Mouse (Mus musculus) brown adipose tissue, adult 24 weeks (tissue): ENCODE data around the gene Fbxl17. TPM values are rescaled to one million over a fixed set of nuclear protein-coding genes. Genes with fewer than 3 reads are reported as not detected.

Source experiments
- H3K27ac ChIP-seq: fragments of 200-500 bp; replicated peaks from 2 replicates; pipeline ENCODE4 v1.5.1; 2012; ENCODE audit warnings: low read depth, mild to moderate bottlenecking, low read length
- H3K4me1 ChIP-seq: fragments of 200-500 bp; 2 replicates; pipeline ENCODE4 v1.6.1; 2012; ENCODE audit warnings: low read length, mixed read lengths; ENCODE audit not compliant: control insufficient read depth, insufficient read depth, insufficient read length
- H3K4me3 ChIP-seq: fragments of 200-500 bp; 2 replicates; pipeline ENCODE4 v1.5.1; 2012; ENCODE audit warnings: low read depth, mild to moderate bottlenecking, low read length, moderate library complexity; ENCODE audit not compliant: insufficient read depth
- polyA plus RNA-seq: library from polyadenylated mRNA; stranded (reverse); fragments of >200 nt; gene quantifications from 2 replicates; pipeline ENCODE4 v1.2.4, GENCODE M21; 2012; ENCODE audit not compliant: missing spikeins, insufficient read depth, insufficient read length

Gene Fbxl17
- polyA plus RNA-seq, 1 experiment: 9.7 TPM

- Histone ChIP-seq H3K4me3 (no peak overlapping the region), H3K27ac (no peak overlapping the region; the same call in 1 of the 2 replicates)
Observed at GRCm38 (mm10) chr17:63402741-63403681, 96.8 kb downstream of the Fbxl17 start.

GRCm38 (mm10) chr17:63402170-63402569, 97.6 kb downstream of the Fbxl17 start:
- Histone ChIP-seq H3K4me1 (peaks cover 25% of the 10 kb centered on the region), H3K27ac (no peak overlapping the region), H3K4me3 (no peak overlapping the region)

More at GRCm38 (mm10) chr17:63402741-63403681, 96.8 kb downstream of the Fbxl17 start:
- peaks cover 25% of the 10 kb centered on the region for H3K4me1 ChIP-seq

GRCm38 (mm10) chr17:63400640-63401039, 99.2 kb downstream of the Fbxl17 start:
- Histone ChIP-seq H3K27ac (no peak overlapping the region), H3K4me3 (no peak overlapping the region)

GRCm38 (mm10) chr17:63399816-63400215, 100.0 kb downstream of the Fbxl17 start:
- no peak overlapping the region for H3K4me3 ChIP-seq
- peaks cover 17% of the 10 kb centered on the region for H3K4me1 ChIP-seq
- no peak overlapping the region for H3K27ac ChIP-seq

More at GRCm38 (mm10) chr17:63400640-63401039, 99.2 kb downstream of the Fbxl17 start:
- H3K4me1 ChIP-seq: peaks cover 21% of the 10 kb centered on the region

GRCm38 (mm10) chr17:63391506-63391905, 108.3 kb downstream of the Fbxl17 start:
- no peak overlapping the region for H3K4me3 ChIP-seq
- H3K4me1 ChIP-seq: peaks cover 4% of the 10 kb centered on the region; the same call in 1 of the 2 replicates
- no peak overlapping the region for H3K27ac ChIP-seq

GRCm38 (mm10) chr17:63390951-63391350, 108.9 kb downstream of the Fbxl17 start:
- no peak overlapping the region for H3K27ac ChIP-seq
- no peak overlapping the region for H3K4me3 ChIP-seq
- H3K4me1 ChIP-seq: peaks cover 4% of the 10 kb centered on the region; the same call in 1 of the 2 replicates

- Histone ChIP-seq H3K4me1 (peaks cover 10% of the 10 kb centered on the region), H3K27ac (no peak overlapping the region), H3K4me3 (no peak overlapping the region)
Observed at GRCm38 (mm10) chr17:63370977-63371376, 128.8 kb downstream of the Fbxl17 start.

GRCm38 (mm10) chr17:63369631-63370310, 130.0 kb downstream of the Fbxl17 start:
- H3K27ac ChIP-seq: no peak overlapping the region; the same call in 1 of the 2 replicates
- no peak overlapping the region for H3K4me3 ChIP-seq

DNA sequence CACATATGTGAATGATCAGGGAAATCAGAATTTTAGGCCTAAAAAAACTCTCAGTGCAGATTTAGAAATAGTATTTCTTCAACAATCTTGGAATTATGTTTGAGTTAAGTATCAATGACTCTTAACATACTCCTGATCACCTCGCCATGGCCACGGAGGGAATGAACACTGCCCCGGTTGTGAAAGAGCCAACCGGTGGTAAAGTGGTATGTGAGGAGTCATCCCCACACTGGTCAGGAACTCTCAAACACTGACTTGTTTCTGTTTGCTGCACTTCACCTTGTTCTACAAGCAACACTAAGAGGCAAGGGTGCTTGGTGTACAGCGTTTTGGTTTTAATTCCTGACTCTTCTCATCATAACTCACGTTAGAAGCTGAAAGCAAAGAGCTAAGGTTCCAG, 132.3 kb downstream of the Fbxl17 start:
- H3K4me1 ChIP-seq: peaks cover 10% of the 10 kb centered on the region
- no peak overlapping the region for H3K27ac ChIP-seq
- no peak overlapping the region for H3K4me3 ChIP-seq

More at GRCm38 (mm10) chr17:63369631-63370310, 130.0 kb downstream of the Fbxl17 start:
- H3K4me1 ChIP-seq: peaks cover 10% of the 10 kb centered on the region

DNA sequence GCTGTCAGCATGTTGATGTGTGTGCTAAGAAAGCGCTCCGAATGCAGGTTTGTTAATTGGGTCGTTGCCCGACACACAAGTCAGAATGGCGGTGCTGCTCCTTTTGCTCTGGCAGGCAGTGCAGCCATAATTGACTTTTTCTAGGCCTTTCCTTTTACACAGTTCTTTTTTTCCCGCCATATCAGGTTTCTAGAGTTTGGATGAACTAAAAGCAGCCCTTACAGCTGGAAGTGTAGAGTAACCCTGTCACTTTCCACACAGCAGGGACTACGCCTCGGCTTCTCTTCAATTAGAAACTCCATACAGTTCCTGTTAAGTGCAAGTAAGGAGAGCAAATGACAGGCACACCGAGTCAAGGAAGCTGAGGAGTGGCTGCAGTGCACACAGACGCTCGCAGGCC, 133.8 kb downstream of the Fbxl17 start:
- Histone ChIP-seq H3K4me3 (no peak overlapping the region), H3K27ac (no peak overlapping the region), H3K4me1 (peaks cover 10% of the 10 kb centered on the region)

DNA sequence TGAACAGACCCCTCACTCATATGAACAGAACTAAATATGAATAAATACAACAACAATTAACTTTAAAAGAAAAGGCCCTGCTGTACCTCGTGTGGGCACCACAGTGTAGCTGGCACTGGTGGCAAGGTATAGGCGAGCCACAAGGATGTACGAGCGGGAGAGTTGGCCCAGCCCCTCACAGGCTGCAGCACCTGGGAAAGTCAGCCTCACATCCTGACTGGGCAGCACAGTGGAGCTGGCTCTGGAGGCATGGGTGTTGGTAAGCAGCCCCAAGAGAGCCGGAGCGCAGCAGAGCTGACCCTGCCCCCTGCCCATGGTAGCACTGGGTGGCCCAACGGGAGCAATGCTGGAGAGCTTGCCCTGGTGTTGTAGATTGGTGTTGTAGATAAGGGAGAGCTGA, 135.2 kb downstream of the Fbxl17 start:
- H3K4me3 ChIP-seq: no peak overlapping the region
- H3K27ac ChIP-seq: no peak overlapping the region
- H3K4me1 ChIP-seq: peaks cover 7% of the 10 kb centered on the region

DNA sequence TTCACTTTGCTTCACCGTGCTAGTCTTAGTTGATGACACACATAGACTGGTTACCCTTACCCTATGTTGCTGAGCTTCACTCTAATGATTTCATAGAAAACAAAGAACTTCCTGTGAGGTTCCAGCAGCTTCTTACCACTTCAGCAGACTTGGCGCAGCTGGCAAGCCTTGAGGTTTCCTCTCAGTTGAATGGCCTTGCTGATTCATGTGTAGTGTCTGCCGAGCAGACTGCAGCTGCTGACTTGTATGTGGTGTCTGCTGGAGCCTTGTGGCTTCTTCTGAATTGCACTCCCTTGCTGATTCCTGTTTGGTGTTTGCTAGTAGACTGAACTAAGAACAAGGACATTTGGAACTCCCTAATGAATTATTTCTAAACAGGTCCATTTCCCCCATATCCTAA, 137.6 kb downstream of the Fbxl17 start:
- Histone ChIP-seq H3K27ac (no peak overlapping the region), H3K4me1 (no peaks in the 10 kb centered on the region), H3K4me3 (no peak overlapping the region)

- no peak overlapping the region for H3K27ac ChIP-seq
- H3K4me3 ChIP-seq: no peak overlapping the region
- H3K4me1 ChIP-seq: no peaks in the 10 kb centered on the region
Observed at GRCm38 (mm10) chr17:63361679-63362078, 138.1 kb downstream of the Fbxl17 start.

- Histone ChIP-seq H3K4me1 (peaks cover 3% of the 10 kb centered on the region; the same call in 1 of the 2 replicates), H3K4me3 (no peak overlapping the region), H3K27ac (no peak overlapping the region)
Observed at GRCm38 (mm10) chr17:63358837-63359236, 141.0 kb downstream of the Fbxl17 start.

- H3K4me3 ChIP-seq: no peak overlapping the region
- no peak overlapping the region for H3K27ac ChIP-seq
- peaks cover 3% of the 10 kb centered on the region; the same call in 1 of the 2 replicates for H3K4me1 ChIP-seq
Observed at GRCm38 (mm10) chr17:63356202-63356601, 143.6 kb downstream of the Fbxl17 start.
